Mouse (Mus musculus) heart, embryonic 11.5 days (tissue): Measurements from ENCODE around the gene Reg4. TPM values are rescaled to one million over a fixed set of nuclear protein-coding genes. Genes with fewer than 3 reads are reported as not detected.

Source experiments
- ATAC-seq: fragments of 200-750 bp; cut with Nextera tagmentation; replicated peaks from 2 replicates; pipeline ENCODE4 v1.8.0; 2017; ENCODE audit warnings: moderate library complexity; ENCODE audit not compliant: insufficient number of reproducible peaks, low FRiP score, low TSS enrichment
- H3K27ac ChIP-seq: fragments of 300-500 bp; sonication (generic); 2 replicates; pipeline ENCODE4 v1.5.1; 2014; ENCODE audit warnings: mild to moderate bottlenecking, low read depth, low read length
- H3K27me3 ChIP-seq: fragments of 300-500 bp; sonication (generic); 2 replicates; pipeline ENCODE4 v1.6.1; 2014; ENCODE audit warnings: mild to moderate bottlenecking, low read length, mixed read lengths; ENCODE audit not compliant: control insufficient read depth, insufficient read depth
- H3K36me3 ChIP-seq: fragments of 300-500 bp; sonication (generic); 2 replicates; pipeline ENCODE4 v1.6.1; 2014; ENCODE audit warnings: mild to moderate bottlenecking, low read length, moderate library complexity, mixed read lengths; ENCODE audit not compliant: control insufficient read depth, insufficient read depth
- H3K4me1 ChIP-seq: fragments of 300-500 bp; sonication (generic); 2 replicates; pipeline ENCODE4 v1.6.1; 2014; ENCODE audit warnings: low read length; ENCODE audit not compliant: control insufficient read depth, insufficient read depth
- H3K4me2 ChIP-seq: fragments of 300-500 bp; sonication (generic); 2 replicates; pipeline ENCODE4 v1.6.1; 2014; ENCODE audit warnings: mild to moderate bottlenecking, moderate library complexity
- H3K4me3 ChIP-seq: fragments of 300-500 bp; sonication (generic); 2 replicates; pipeline ENCODE4 v1.5.1; 2014; ENCODE audit warnings: low read depth, low read length
- H3K9ac ChIP-seq: fragments of 300-500 bp; sonication (generic); 2 replicates; pipeline ENCODE4 v1.6.1; 2014; ENCODE audit warnings: mild to moderate bottlenecking, low read depth, low read length, moderate library complexity
- H3K9me3 ChIP-seq: fragments of 300-500 bp; sonication (generic); replicated peaks from 2 replicates; pipeline ENCODE4 v1.6.1; 2016; ENCODE audit warnings: low read length; ENCODE audit not compliant: control insufficient read depth
- WGBS: fragments of 180-500 bp; shearing (Covaris S2); extraction: QIAGEN DNeasy Blood & Tissue Kit; methylation state at CpG from one replicate; pipeline ENCODE4 v1.1.7; 2014; ENCODE audit not compliant: insufficient replicate concordance; 5-methylcytosine and 5-hydroxymethylcytosine counted together
- polyA plus RNA-seq: library from polyadenylated mRNA; unstranded; fragments of >200 nt; fragmentation: Nextera tagmentation; extraction: Ambion mirVana; gene quantifications from 2 replicates; pipeline ENCODE4 v1.2.1, GENCODE M21; 2014

Gene Reg4
- polyA plus RNA-seq, 1 experiment from 2014 or later, result not detected

DNA sequence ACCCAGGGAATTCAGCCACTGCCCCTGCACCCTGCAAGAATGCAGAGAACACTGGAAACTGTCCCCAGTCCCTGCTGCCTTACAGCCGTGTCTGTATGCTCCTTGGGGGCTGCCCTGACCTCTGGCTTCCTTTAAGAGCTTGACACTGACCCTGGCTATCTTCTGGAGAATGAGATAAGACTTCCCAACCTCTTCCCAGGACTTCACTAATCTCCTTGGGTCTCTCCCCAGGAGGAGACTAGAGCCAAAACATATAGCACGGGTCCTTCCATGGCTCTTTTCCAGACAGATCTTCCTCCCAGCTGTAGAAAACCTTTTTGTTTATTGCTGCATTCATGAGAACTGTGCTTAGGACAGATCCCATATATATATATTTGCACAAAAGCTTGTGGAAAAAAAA is 3.8 kb downstream of the Reg4 start:
- Histone ChIP-seq H3K36me3 (no peaks in the 10 kb centered on the region), H3K4me2 (no peak overlapping the region), H3K27ac (peak overlapping the region; percentile 7; the same call in 1 of the 2 replicates), H3K4me3 (no peak overlapping the region), H3K27me3 (peaks cover 4% of the 10 kb centered on the region; the same call in 1 of the 2 replicates), H3K9ac (no peak overlapping the region), H3K4me1 (peaks cover 9% of the 10 kb centered on the region; the same call in 1 of the 2 replicates), H3K9me3 (no peaks in the 10 kb centered on the region)
- 14% methylated on average over 2 of the region's 2 CpGs for WGBS
- ATAC-seq, result peak; percentile 55; the same call in 1 of the 2 replicates

- no peak for ATAC-seq
- H3K27ac ChIP-seq, result no peak overlapping the region
- no peak overlapping the region; the same call in 1 of the 2 replicates for H3K4me2 ChIP-seq
- H3K4me1 ChIP-seq, result peaks cover 9% of the 10 kb centered on the region; the same call in 1 of the 2 replicates
- H3K9ac ChIP-seq, result no peak overlapping the region
- H3K9me3 ChIP-seq, result no peaks in the 10 kb centered on the region
- H3K27me3 ChIP-seq, result peaks cover 4% of the 10 kb centered on the region; the same call in 1 of the 2 replicates
- WGBS, result 34% methylated on average over 19 of the region's 19 CpGs
- H3K36me3 ChIP-seq, result no peaks in the 10 kb centered on the region
- H3K4me3 ChIP-seq, result no peak overlapping the region
These were observed 5.1 kb downstream of the Reg4 start for GRCm38 (mm10) chr3:98226988-98227610.

- Histone ChIP-seq H3K27ac (no peak overlapping the region), H3K9me3 (no peaks in the 10 kb centered on the region), H3K27me3 (peaks cover 4% of the 10 kb centered on the region; the same call in 1 of the 2 replicates), H3K4me1 (peaks cover 9% of the 10 kb centered on the region; the same call in 1 of the 2 replicates), H3K4me2 (no peak overlapping the region), H3K4me3 (no peak overlapping the region), H3K36me3 (no peaks in the 10 kb centered on the region), H3K9ac (no peak overlapping the region)
- 67% methylated on average over 3 of the region's 3 CpGs for WGBS
- no peak for ATAC-seq
These were observed 5.8 kb downstream of the Reg4 start for GRCm38 (mm10) chr3:98227763-98228162.

- no peak overlapping the region for H3K4me3 ChIP-seq
- H3K27me3 ChIP-seq, result peaks cover 4% of the 10 kb centered on the region; the same call in 1 of the 2 replicates
- H3K4me2 ChIP-seq, result no peak overlapping the region
- H3K4me1 ChIP-seq, result peaks cover 6% of the 10 kb centered on the region; the same call in 1 of the 2 replicates
- H3K36me3 ChIP-seq, result no peaks in the 10 kb centered on the region
- WGBS, result 79% methylated on average over 7 of the region's 7 CpGs
- no peak overlapping the region for H3K27ac ChIP-seq
- H3K9me3 ChIP-seq, result no peaks in the 10 kb centered on the region
- no peak overlapping the region for H3K9ac ChIP-seq
- no peak for ATAC-seq
These were observed 8.0 kb downstream of the Reg4 start for GRCm38 (mm10) chr3:98229943-98230342.

DNA sequence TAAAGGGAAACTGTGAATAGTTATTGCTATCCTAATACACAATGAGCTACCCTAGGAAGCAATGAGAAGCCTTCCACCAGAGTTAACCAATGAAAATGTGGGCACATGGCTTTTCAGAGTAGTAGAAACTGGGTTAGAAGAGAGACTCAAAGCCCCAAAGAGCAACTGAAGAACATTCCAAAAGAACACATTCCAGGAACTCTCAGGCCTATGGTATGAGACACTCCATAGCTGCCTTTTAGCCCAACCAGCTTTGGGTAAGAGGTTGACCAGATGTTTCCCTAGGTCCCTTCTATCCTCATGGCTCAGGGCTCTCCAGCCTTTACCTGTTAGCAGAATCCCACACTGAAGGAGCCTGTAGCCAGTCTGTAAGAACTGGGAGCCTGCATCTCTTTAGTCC is 11.5 kb downstream of the Reg4 start:
- no peak overlapping the region for H3K27ac ChIP-seq
- no peaks in the 10 kb centered on the region for H3K27me3 ChIP-seq
- H3K36me3 ChIP-seq, result no peaks in the 10 kb centered on the region
- no peak for ATAC-seq
- H3K9ac ChIP-seq, result no peak overlapping the region
- H3K9me3 ChIP-seq, result no peaks in the 10 kb centered on the region
- H3K4me3 ChIP-seq, result no peak overlapping the region
- H3K4me1 ChIP-seq, result 0 out of 2 replicates have a peak, but pooled peaks cover 3% of the 10 kb centered on the region
- no peak overlapping the region for H3K4me2 ChIP-seq

- no peak for ATAC-seq
- 79% methylated on average over 6 of the region's 6 CpGs for WGBS
- Histone ChIP-seq H3K27ac (no peak overlapping the region), H3K9me3 (no peaks in the 10 kb centered on the region), H3K9ac (no peak overlapping the region), H3K36me3 (no peaks in the 10 kb centered on the region), H3K4me1 (0 out of 2 replicates have a peak, but pooled peaks cover 3% of the 10 kb centered on the region), H3K4me2 (no peak overlapping the region), H3K27me3 (no peaks in the 10 kb centered on the region), H3K4me3 (no peak overlapping the region)
These were observed 14.3 kb downstream of the Reg4 start for GRCm38 (mm10) chr3:98236266-98236665.

- Histone ChIP-seq H3K4me1 (0 out of 2 replicates have a peak, but pooled peaks cover 3% of the 10 kb centered on the region), H3K27me3 (no peaks in the 10 kb centered on the region), H3K9me3 (no peaks in the 10 kb centered on the region), H3K9ac (no peak overlapping the region), H3K4me2 (no peak overlapping the region), H3K36me3 (no peaks in the 10 kb centered on the region), H3K27ac (no peak overlapping the region), H3K4me3 (no peak overlapping the region)
- WGBS, result 77% methylated on average over 5 of the region's 5 CpGs
- no peak for ATAC-seq
These were observed 15.3 kb downstream of the Reg4 start for GRCm38 (mm10) chr3:98237240-98237639.

DNA sequence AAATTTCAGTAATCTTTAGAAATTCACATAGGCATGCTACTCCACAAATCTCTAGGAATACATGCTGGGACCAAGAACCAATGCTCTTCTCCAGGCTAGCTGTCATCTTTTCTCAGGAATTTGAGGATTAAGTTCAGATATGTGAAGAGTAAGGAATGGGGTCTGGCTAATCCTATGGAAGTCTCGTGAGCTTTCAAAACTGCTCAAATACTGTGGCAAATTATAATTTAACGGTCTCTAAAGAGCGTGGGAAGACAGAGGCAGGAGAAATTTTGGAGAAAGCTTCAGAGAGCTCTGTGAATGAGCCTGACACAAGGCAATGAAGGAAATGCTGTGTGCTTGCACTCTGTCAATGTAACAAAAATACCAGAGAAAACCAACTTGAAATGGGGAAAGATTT is 16.2 kb downstream of the Reg4 start:
- 88% methylated on average over 3 of the region's 3 CpGs for WGBS
- no peak overlapping the region for H3K9ac ChIP-seq
- no peak for ATAC-seq
- H3K4me2 ChIP-seq, result no peak overlapping the region
- H3K9me3 ChIP-seq, result no peaks in the 10 kb centered on the region
- no peaks in the 10 kb centered on the region for H3K27me3 ChIP-seq
- no peak overlapping the region for H3K27ac ChIP-seq
- H3K4me1 ChIP-seq, result 0 out of 2 replicates have a peak, but pooled peaks cover 3% of the 10 kb centered on the region
- H3K36me3 ChIP-seq, result no peaks in the 10 kb centered on the region
- no peak overlapping the region for H3K4me3 ChIP-seq

DNA sequence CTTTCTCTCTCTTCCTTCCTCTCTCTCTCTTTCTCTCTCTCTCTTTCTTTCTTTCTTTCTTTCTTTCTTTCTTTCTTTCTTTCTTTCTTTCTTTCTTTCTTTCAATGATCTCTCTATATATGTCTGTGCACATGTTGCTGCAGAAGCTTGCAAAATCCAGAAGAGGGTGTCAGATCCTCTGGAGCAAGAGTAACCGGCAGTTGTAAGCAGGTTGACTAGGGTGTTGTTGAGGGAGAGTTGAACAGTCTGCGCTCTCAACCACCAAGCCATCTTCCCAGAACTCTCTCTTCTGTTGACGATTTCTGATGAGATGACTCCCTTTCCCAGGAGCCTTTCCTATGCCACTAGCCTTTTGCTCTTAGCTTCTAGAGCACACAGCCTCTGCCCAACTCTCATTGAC is 20.1 kb downstream of the Reg4 start:
- Histone ChIP-seq H3K9ac (no peak overlapping the region), H3K27me3 (no peaks in the 10 kb centered on the region), H3K4me3 (no peak overlapping the region), H3K36me3 (no peaks in the 10 kb centered on the region), H3K27ac (no peak overlapping the region), H3K9me3 (no peaks in the 10 kb centered on the region), H3K4me2 (no peak overlapping the region), H3K4me1 (no peaks in the 10 kb centered on the region)
- ATAC-seq, result no peak
- whole genome bisulfite sequencing, result 81% methylated on average over 3 of the region's 3 CpGs
